Mouse (Mus musculus) MEL (cell line): ENCODE measurements around the gene Pick1. TPM values are rescaled to one million over a fixed set of nuclear protein-coding genes. Genes with fewer than 3 reads are reported as not detected.

Source experiments
- DNase-seq: peaks from one replicate; pipeline ENCODE4 v3.0.0; 2011; ENCODE audit warnings: low read depth, low spot score
- H3K27ac ChIP-seq: 2 replicates; pipeline ENCODE4 v1.5.1; 2012; ENCODE audit warnings: low read depth, mild to moderate bottlenecking, control low read depth, low read length, moderate library complexity; ENCODE audit not compliant: control insufficient read depth
- H3K27me3 ChIP-seq, 2 experiments: fragments of 150-350 bp in 1 of 2; sonication (generic) in 1 of 2; 2 replicates each; pipeline ENCODE4 v1.6.1; 2012; ENCODE audit warnings: low read length in 2 of 2, mild to moderate bottlenecking in 2 of 2, improper control_type of control experiment in 1 of 2, moderate library complexity in 1 of 2; ENCODE audit not compliant: insufficient read depth in 2 of 2, control insufficient read depth in 1 of 2
- H3K36me3 ChIP-seq, 2 experiments: 2 replicates each; pipeline ENCODE4 v1.6.1; 2012 to 2014; ENCODE audit warnings: low read length in 2 of 2, improper control_type of control experiment in 1 of 2, inconsistent platforms in 1 of 2, mild to moderate bottlenecking in 1 of 2; ENCODE audit not compliant: insufficient read depth in 2 of 2, control insufficient read depth in 1 of 2
- H3K4me1 ChIP-seq, 2 experiments: fragments of 150-350 bp in 1 of 2; sonication (generic) in 1 of 2; 2 replicates each; pipeline ENCODE4 v1.6.1; 2012; ENCODE audit warnings: low read length in 2 of 2, improper control_type of control experiment in 1 of 2, mild to moderate bottlenecking in 1 of 2; ENCODE audit not compliant: insufficient read depth in 2 of 2, control insufficient read depth in 1 of 2
- H3K4me3 ChIP-seq, 2 experiments: fragments of 150-350 bp in 1 of 2; sonication (generic) in 1 of 2; 2 replicates each; pipeline ENCODE4 v1.5.1; 2012; ENCODE audit warnings: low read depth in 2 of 2, low read length in 2 of 2, mild to moderate bottlenecking in 2 of 2, moderate library complexity in 2 of 2, control low read depth in 1 of 2, improper control_type of control experiment in 1 of 2; ENCODE audit not compliant: control insufficient read depth in 1 of 2, insufficient read depth in 1 of 2
- H3K79me2 ChIP-seq: 2 replicates; pipeline ENCODE4 v1.6.1; 2012; ENCODE audit warnings: mild to moderate bottlenecking, low read length, moderate library complexity; ENCODE audit not compliant: control insufficient read depth, poor library complexity, insufficient read depth
- H3K9ac ChIP-seq: 2 replicates; pipeline ENCODE4 v1.6.1; 2012; ENCODE audit warnings: low read depth, mild to moderate bottlenecking, control low read depth, low read length, moderate library complexity; ENCODE audit not compliant: control insufficient read depth, poor library complexity, severe bottlenecking
- H3K9me3 ChIP-seq: fragments of 150-350 bp; sonication (generic); replicated peaks from 2 replicates; pipeline ENCODE4 v1.6.1; 2012; ENCODE audit warnings: mild to moderate bottlenecking, low read length, improper control_type of control experiment, moderate library complexity; ENCODE audit not compliant: insufficient read depth
- CHD1 ChIP-seq: IDR thresholded peaks from 2 replicates; pipeline ENCODE4 v1.6.1; 2012; ENCODE audit warnings: low read depth, mild to moderate bottlenecking, inconsistent platforms, low read length, improper control_type of control experiment
- E2F4 ChIP-seq: IDR thresholded peaks from 2 replicates; pipeline ENCODE4 v1.6.1; 2011; ENCODE audit warnings: low read depth, low read length, improper control_type of control experiment, borderline replicate concordance
- ELF1 ChIP-seq: IDR thresholded peaks from 2 replicates; pipeline ENCODE4 v1.6.1; 2014; ENCODE audit warnings: low read depth, mild to moderate bottlenecking, inconsistent platforms, low read length, improper control_type of control experiment, moderate library complexity
- EP300 ChIP-seq, 2 experiments: IDR thresholded peaks; 2 replicates each; pipeline ENCODE4 v1.6.1; 2011; ENCODE audit warnings: improper control_type of control experiment in 2 of 2, low read length in 2 of 2, low read depth in 1 of 2, mild to moderate bottlenecking in 1 of 2
- GABPA ChIP-seq: IDR thresholded peaks from 2 replicates; pipeline ENCODE4 v1.6.1; 2012; ENCODE audit warnings: low read depth, mild to moderate bottlenecking, inconsistent platforms, low read length, improper control_type of control experiment, moderate library complexity
- GATA1 ChIP-seq: IDR thresholded peaks from 2 replicates; pipeline ENCODE4 v1.6.1; 2011; ENCODE audit warnings: low read depth, low read length, improper control_type of control experiment
- HCFC1 ChIP-seq: IDR thresholded peaks from 2 replicates; pipeline ENCODE4 v1.6.1; 2012; ENCODE audit warnings: low read depth, mild to moderate bottlenecking, inconsistent platforms, low read length, improper control_type of control experiment, moderate library complexity
- JUND ChIP-seq: IDR thresholded peaks from 2 replicates; pipeline ENCODE4 v1.6.1; 2011; ENCODE audit warnings: low read depth, mild to moderate bottlenecking, improper control_type of control experiment, low read length
- MAFK ChIP-seq: IDR thresholded peaks from 2 replicates; pipeline ENCODE4 v1.6.1; 2011; ENCODE audit warnings: low read depth, mild to moderate bottlenecking, low read length, improper control_type of control experiment, borderline replicate concordance
- MAX ChIP-seq: IDR thresholded peaks from 2 replicates; pipeline ENCODE4 v1.6.1; 2011; ENCODE audit warnings: low read length, improper control_type of control experiment
- MAZ ChIP-seq: IDR thresholded peaks from 2 replicates; pipeline ENCODE4 v1.6.1; 2012; ENCODE audit warnings: low read depth, mild to moderate bottlenecking, inconsistent platforms, low read length, improper control_type of control experiment
- MEF2A ChIP-seq: IDR thresholded peaks from 2 replicates; pipeline ENCODE4 v1.6.1; 2014; ENCODE audit warnings: low read depth, mild to moderate bottlenecking, inconsistent platforms, low read length, improper control_type of control experiment; ENCODE audit not compliant: poor library complexity, insufficient replicate concordance, severe bottlenecking; ENCODE audit errors: extremely low read depth
- MYB ChIP-seq: IDR thresholded peaks from 2 replicates; pipeline ENCODE4 v1.6.1; 2011; ENCODE audit warnings: mild to moderate bottlenecking, low read depth, low read length, improper control_type of control experiment
- MYC ChIP-seq: IDR thresholded peaks from 2 replicates; pipeline ENCODE4 v1.6.1; 2011; ENCODE audit warnings: low read depth, mild to moderate bottlenecking, low read length, improper control_type of control experiment, moderate library complexity
- NELFE ChIP-seq: IDR thresholded peaks from 2 replicates; pipeline ENCODE4 v1.6.1; 2011; ENCODE audit warnings: low read depth, low read length, improper control_type of control experiment
- NRF1 ChIP-seq: IDR thresholded peaks from 2 replicates; pipeline ENCODE4 v1.6.1; 2014; ENCODE audit warnings: low read depth, mild to moderate bottlenecking, inconsistent platforms, low read length, improper control_type of control experiment, moderate library complexity; ENCODE audit not compliant: poor library complexity, insufficient read depth, severe bottlenecking
- POLR2A ChIP-seq, 2 experiments: IDR thresholded peaks; 2 replicates each; pipeline ENCODE4 v1.6.1; 2011 to 2012; ENCODE audit warnings: low read length in 2 of 2, mild to moderate bottlenecking in 2 of 2, control low read depth in 1 of 2, improper control_type of control experiment in 1 of 2, low read depth in 1 of 2, moderate library complexity in 1 of 2; ENCODE audit not compliant: control insufficient read depth in 1 of 2, insufficient read depth in 1 of 2, poor library complexity in 1 of 2
- POLR2AphosphoS2 ChIP-seq: IDR thresholded peaks from 2 replicates; pipeline ENCODE4 v1.6.1; 2011; ENCODE audit warnings: low read length, improper control_type of control experiment
- POLR2AphosphoS5 ChIP-seq: IDR thresholded peaks from 2 replicates; pipeline ENCODE4 v1.6.1; 2012; ENCODE audit warnings: low read depth, borderline replicate concordance, mild to moderate bottlenecking, inconsistent platforms, low read length, moderate library complexity, mixed read lengths
- SIN3A ChIP-seq: IDR thresholded peaks from 2 replicates; pipeline ENCODE4 v1.6.1; 2012; ENCODE audit warnings: low read length, improper control_type of control experiment, inconsistent platforms
- SMC3 ChIP-seq: IDR thresholded peaks from 2 replicates; pipeline ENCODE4 v1.6.1; 2011; ENCODE audit warnings: low read depth, low read length, improper control_type of control experiment
- TAL1 ChIP-seq: IDR thresholded peaks from 2 replicates; pipeline ENCODE4 v1.6.1; 2012; ENCODE audit warnings: mild to moderate bottlenecking, inconsistent platforms, low read length, moderate library complexity, mixed read lengths
- TBP ChIP-seq: IDR thresholded peaks from 2 replicates; pipeline ENCODE4 v1.8.0; 2011; ENCODE audit warnings: low read depth, low read length, improper control_type of control experiment
- TCF12 ChIP-seq: IDR thresholded peaks from 2 replicates; pipeline ENCODE4 v1.6.1; 2014; ENCODE audit warnings: low read depth, mild to moderate bottlenecking, inconsistent platforms, low read length, improper control_type of control experiment, moderate library complexity
- UBTF ChIP-seq: IDR thresholded peaks from 2 replicates; pipeline ENCODE4 v1.6.1; 2012; ENCODE audit warnings: low read depth, mild to moderate bottlenecking, inconsistent platforms, low read length, improper control_type of control experiment, moderate library complexity, borderline replicate concordance; ENCODE audit not compliant: insufficient read depth
- USF2 ChIP-seq, 2 experiments: IDR thresholded peaks; 2 replicates each; pipeline ENCODE4 v1.6.1; 2011 to 2012; ENCODE audit warnings: improper control_type of control experiment in 2 of 2, low read length in 2 of 2, borderline replicate concordance in 1 of 2, inconsistent platforms in 1 of 2, low read depth in 1 of 2, mild to moderate bottlenecking in 1 of 2; ENCODE audit not compliant: insufficient read depth in 1 of 2
- ZC3H11A ChIP-seq: IDR thresholded peaks from 2 replicates; pipeline ENCODE4 v1.6.1; 2012; ENCODE audit warnings: low read depth, mild to moderate bottlenecking, inconsistent platforms, low read length, improper control_type of control experiment
- ZKSCAN1 ChIP-seq: IDR thresholded peaks from 2 replicates; pipeline ENCODE4 v1.6.1; 2012; ENCODE audit warnings: low read depth, mild to moderate bottlenecking, inconsistent platforms, low read length, improper control_type of control experiment, moderate library complexity
- ZMIZ1 ChIP-seq: IDR thresholded peaks from 2 replicates; pipeline ENCODE4 v1.6.1; 2012; ENCODE audit warnings: low read depth, mild to moderate bottlenecking, inconsistent platforms, low read length, improper control_type of control experiment, moderate library complexity
- ZNF384 ChIP-seq: IDR thresholded peaks from 2 replicates; pipeline ENCODE4 v1.6.1; 2012; ENCODE audit warnings: low read depth, mild to moderate bottlenecking, inconsistent platforms, low read length, improper control_type of control experiment
- polyA plus RNA-seq, 2 experiments: library from polyadenylated mRNA; stranded (reverse) in 1 of 2; unstranded in 1 of 2; fragments of >175 nt in 1 of 2; fragments of >200 nt in 1 of 2; gene quantifications; 2 replicates each; pipeline versions ENCODE4 v1.2.1 to v1.2.4; 2012; ENCODE audit warnings: low replicate concordance in 2 of 2, low read depth in 1 of 2; ENCODE audit not compliant: insufficient read length in 2 of 2, insufficient read depth in 1 of 2, missing spikeins in 1 of 2
- total RNA-seq: library from RNA; depleted of rRNA; stranded (reverse); fragments of 300-350 nt; gene quantifications from 2 replicates; pipeline ENCODE4 v1.2.3, GENCODE M21; 2012

Gene Pick1
- total and polyA plus RNA-seq, 3 experiments: 20.8 to 24.3 TPM; not detected in 1

DNA sequence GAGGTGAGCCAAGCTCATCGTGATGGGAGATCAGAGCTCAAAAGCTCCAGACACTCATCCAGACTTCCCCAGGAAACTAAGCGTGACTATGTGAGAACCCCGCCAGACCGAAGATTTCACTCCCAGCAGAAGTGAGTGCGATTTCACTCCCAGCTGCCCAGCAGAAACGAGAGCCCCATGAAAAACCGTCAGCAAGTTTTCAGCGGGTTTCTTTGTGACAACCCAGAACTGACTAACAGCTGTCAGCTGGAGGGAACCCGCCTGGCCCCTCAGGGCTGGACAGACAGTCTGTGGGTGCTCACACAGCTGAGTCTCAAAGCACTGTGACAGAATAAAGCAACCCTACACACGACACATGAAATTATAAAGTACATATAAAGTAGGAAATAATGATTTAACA lies 48.8 kb downstream of the Pick1 start:
- Histone ChIP-seq H3K9ac (no peak overlapping the region), H3K27me3 (no peaks in the 10 kb centered on the region), H3K4me3 (no peak overlapping the region), H3K36me3 (peaks cover 0 to 15% of the 10 kb centered on the region in 2 experiments; a peak in 2 of 4 replicates), H3K4me1 (peaks cover 7 to 14% of the 10 kb centered on the region in 2 experiments; a peak in 3 of 4 replicates)
- DNase-seq: no peak
- TF ChIP-seq JUND (no peak), MYB (no peak), POLR2A (IDR thresholded peaks at IDR 0.05; ENCODE audit: control insufficient read depth in 1 of 2, insufficient read depth in 1 of 2, low read depth in 1 of 2, low read length in 2 of 2, poor library complexity in 1 of 2) (no peak), HCFC1 (no peak), MAZ (no peak), MEF2A (no peak), UBTF (no peak), SMC3 (no peak), TCF12 (no peak), USF2 (IDR thresholded peaks at IDR 0.05; ENCODE audit: borderline replicate concordance in 1 of 2, insufficient read depth in 1 of 2, low read depth in 1 of 2, low read length in 2 of 2) (no peak), MAFK (no peak), CHD1 (no peak), NRF1 (no peak), POLR2AphosphoS2 (no peak), SIN3A (no peak)
- TF ChIP-seq, all 39 proteins: peak for 0
- H3K27ac ChIP-seq: no peak overlapping the region
- H3K79me2 ChIP-seq: no peaks in the 10 kb centered on the region
- H3K9me3 ChIP-seq: no peaks in the 10 kb centered on the region

DNA sequence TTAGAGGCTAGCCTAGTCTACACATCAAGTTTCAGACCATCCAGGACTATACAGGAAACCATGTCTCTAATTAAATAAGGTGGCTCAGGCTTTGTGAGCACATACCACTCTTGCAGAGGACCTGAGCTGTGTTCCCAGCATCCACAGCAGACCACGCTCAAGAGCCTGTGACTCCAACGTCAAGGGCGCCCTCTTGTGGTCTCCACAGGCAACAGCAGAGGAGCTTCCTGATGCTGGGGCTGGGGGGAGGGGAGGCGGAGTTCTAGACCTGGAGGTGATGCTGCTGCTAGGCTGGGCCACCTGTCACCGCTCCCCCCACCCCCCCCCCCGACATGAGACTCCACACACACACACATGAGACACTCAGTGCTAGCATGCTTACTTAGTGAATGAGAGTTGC lies 51.2 kb downstream of the Pick1 start:
- peaks cover 7 to 14% of the 10 kb centered on the region in 2 experiments; a peak in 3 of 4 replicates for H3K4me1 ChIP-seq
- peak overlapping the region; percentile 91 for H3K27ac ChIP-seq
- no peaks in the 10 kb centered on the region for H3K27me3 ChIP-seq
- no peaks in the 10 kb centered on the region for H3K79me2 ChIP-seq
- DNase-seq: peak; percentile 90
- H3K9ac ChIP-seq: peak overlapping the region; percentile 67; the same call in 1 of the 2 replicates
- no peak overlapping the region for H3K4me3 ChIP-seq
- H3K9me3 ChIP-seq: no peaks in the 10 kb centered on the region
- H3K36me3 ChIP-seq: peaks cover 0 to 15% of the 10 kb centered on the region in 2 experiments; a peak in 2 of 4 replicates
- TF ChIP-seq MYC (no peak), TCF12 (no peak), ELF1 (0 out of 2 replicates have a peak, but pooled peaks have one; percentile 40), ZC3H11A (peak; percentile 38; the same call in 1 of the 2 replicates), CHD1 (no peak), MAFK (no peak), MEF2A (no peak), JUND (no peak), TBP (no peak), NELFE (no peak), GABPA (no peak), GATA1 (no peak), ZNF384 (no peak), SMC3 (peak; percentile 71), UBTF (no peak), E2F4 (no peak), EP300 (IDR thresholded peaks at IDR 0.05; ENCODE audit: low read depth in 1 of 2, low read length in 2 of 2) (0 out of 4 replicates have a peak, but pooled peaks of 1 of the 2 experiments have one; percentile 24), ZKSCAN1 (no peak), ZMIZ1 (no peak), POLR2AphosphoS2 (no peak), MAX (no peak), TAL1 (no peak), POLR2AphosphoS5 (no peak)
